Comparison of ENCODE assay signal across 15 mouse cellular contexts in genomic region chr7:112528059-112528458, GRCm38 (mm10).
DNase-seq lines count a peak whose midpoint lies in the region; ATAC-seq and TF ChIP-seq lines count a peak whose summit lies in the region.
"Had no signal": no experiment of that assay in that cellular context is flagged by ENCODE, and none has a peak within 500 bp of the region (broad histone marks: within the 10 kb centered on the region; RNA-seq: fewer than 3 reads in every experiment).

No protein-coding gene starts in this region.

- intact Hi-C loops in left cerebral cortex, postnatal 10 days (cut with DNase I): no loop called here

- H3K27ac ChIP-seq in intestine, embryonic 15.5 days: no peak overlapping the region
- H3K27ac ChIP-seq in intestine, embryonic 16.5 days (ENCODE audit: low read length): no peak overlapping the region
- 0 out of 2 replicates have a peak overlapping the region, but pooled peaks have one; percentile 23 for H3K27ac ChIP-seq in lung, embryonic 16.5 days (ENCODE audit: low read length)
- H3K27ac ChIP-seq in embryonic facial prominence, embryonic 15.5 days (replicated peaks): peak overlapping the region; percentile 77
- no peak overlapping the region for H3K27ac ChIP-seq in hindbrain, embryonic 10.5 days
- H3K27ac ChIP-seq: layer of hippocampus, adult 2 months; midbrain, embryonic 13.5 days had no signal

- 0 out of 2 replicates have a peak, but pooled peaks have one; percentile 25 for ATAC-seq in intestine, embryonic 15.5 days
- no peak for ATAC-seq in intestine, embryonic 16.5 days
- ATAC-seq in lung, embryonic 16.5 days (ENCODE audit: low read depth): no peak
- ATAC-seq in embryonic facial prominence, embryonic 15.5 days (ENCODE audit: insufficient number of reproducible peaks, low FRiP score, low TSS enrichment, low read depth): no peak
- ATAC-seq: CD4-positive, CD25-positive, alpha-beta regulatory T cell, adult 4 months; forebrain, postnatal 0 days; midbrain, embryonic 13.5 days had no signal

- no peak for TF ChIP-seq POLR2A in lung, adult 2 months (IDR thresholded peaks at IDR 0.05; ENCODE audit: borderline replicate concordance, extremely low read depth, low read depth, low read length)

- no peak for DNase-seq in lung, adult 2 months
- DNase-seq in left cerebral cortex, postnatal 10 days (ENCODE audit: extremely low spot score in 1 of 2, low spot score in 2 of 2): no peak
- DNase-seq in hindbrain, embryonic 10.5 days (ENCODE audit: low spot score): no peak
- DNase-seq: adrenal gland, postnatal 25 days; cerebellum, adult 9-10 months; forebrain, postnatal 0 days; gastrocnemius, postnatal 10 days had no signal

- H3K36me3 ChIP-seq in intestine, embryonic 15.5 days: 0 out of 2 replicates have a peak, but pooled peaks cover 4% of the 10 kb centered on the region
- no peaks in the 10 kb centered on the region for H3K36me3 ChIP-seq in intestine, embryonic 16.5 days (ENCODE audit: control insufficient read depth, insufficient read depth, low read length)
- no peaks in the 10 kb centered on the region for H3K36me3 ChIP-seq in lung, embryonic 16.5 days (ENCODE audit: control insufficient read depth, insufficient read depth, low read length)
- no peaks in the 10 kb centered on the region for H3K36me3 ChIP-seq in embryonic facial prominence, embryonic 15.5 days
- no peaks in the 10 kb centered on the region for H3K36me3 ChIP-seq in hindbrain, embryonic 10.5 days
- H3K36me3 ChIP-seq: midbrain, embryonic 13.5 days had no signal

- 88% methylated on average over 1 of the region's 1 CpGs for WGBS in intestine, embryonic 15.5 days
- 91% methylated on average over 1 of the region's 1 CpGs for WGBS in intestine, embryonic 16.5 days
- WGBS in lung, embryonic 16.5 days: 72% methylated on average over 1 of the region's 1 CpGs
- WGBS in lung, adult 2 months: 93% methylated on average over 1 of the region's 1 CpGs
- WGBS in embryonic facial prominence, embryonic 15.5 days: 68% methylated on average over 1 of the region's 1 CpGs
- 89% methylated on average over 1 of the region's 1 CpGs for WGBS in hindbrain, embryonic 10.5 days

- TF ChIP-seq CTCF in lung, adult 2 months (IDR thresholded peaks at IDR 0.05; ENCODE audit: insufficient read depth, low read length): no peak

- 0 out of 2 replicates have a peak, but pooled peaks cover 3% of the 10 kb centered on the region for H3K4me1 ChIP-seq in intestine, embryonic 15.5 days (replicated peaks)
- peaks cover 11% of the 10 kb centered on the region for H3K4me1 ChIP-seq in intestine, embryonic 16.5 days (ENCODE audit: control insufficient read depth, insufficient read depth, low read length)
- H3K4me1 ChIP-seq in lung, embryonic 16.5 days (replicated peaks; ENCODE audit: control insufficient read depth, insufficient read depth, low read length): peaks cover 12% of the 10 kb centered on the region; the same call in 1 of the 2 replicates
- peaks cover 3% of the 10 kb centered on the region; the same call in 1 of the 2 replicates for H3K4me1 ChIP-seq in lung, adult 2 months (ENCODE audit: control insufficient read depth, insufficient read depth, low read length)
- H3K4me1 ChIP-seq in embryonic facial prominence, embryonic 15.5 days: peaks cover 25% of the 10 kb centered on the region
- peaks cover 9% of the 10 kb centered on the region; the same call in 1 of the 2 replicates for H3K4me1 ChIP-seq in hindbrain, embryonic 10.5 days (replicated peaks)

- H3K9me3 ChIP-seq in intestine, embryonic 15.5 days: no peaks in the 10 kb centered on the region
- H3K9me3 ChIP-seq in intestine, embryonic 16.5 days (ENCODE audit: control insufficient read depth, low read length): no peaks in the 10 kb centered on the region
- H3K9me3 ChIP-seq in lung, embryonic 16.5 days (ENCODE audit: control insufficient read depth, low read length): no peaks in the 10 kb centered on the region
- H3K9me3 ChIP-seq in embryonic facial prominence, embryonic 15.5 days (replicated peaks): no peaks in the 10 kb centered on the region
- no peaks in the 10 kb centered on the region for H3K9me3 ChIP-seq in hindbrain, embryonic 10.5 days
- H3K9me3 ChIP-seq: midbrain, embryonic 13.5 days had no signal

- no peak overlapping the region for H3K4me3 ChIP-seq in intestine, embryonic 15.5 days (replicated peaks)
- H3K4me3 ChIP-seq in intestine, embryonic 16.5 days (ENCODE audit: low read length): no peak overlapping the region
- H3K4me3 ChIP-seq in lung, embryonic 16.5 days (ENCODE audit: low read length): no peak overlapping the region
- no peak overlapping the region for H3K4me3 ChIP-seq in lung, adult 2 months (replicated peaks; ENCODE audit: extremely low read depth, low read depth, low read length)
- H3K4me3 ChIP-seq in embryonic facial prominence, embryonic 15.5 days (replicated peaks): no peak overlapping the region
- no peak overlapping the region for H3K4me3 ChIP-seq in hindbrain, embryonic 10.5 days
- H3K4me3 ChIP-seq: layer of hippocampus, adult 2 months; midbrain, embryonic 13.5 days had no signal

- H3K9ac ChIP-seq in intestine, embryonic 15.5 days: no peak overlapping the region
- no peak overlapping the region for H3K9ac ChIP-seq in intestine, embryonic 16.5 days (ENCODE audit: low read depth, low read length)
- H3K9ac ChIP-seq in lung, embryonic 16.5 days (ENCODE audit: low read length): no peak overlapping the region
- no peak overlapping the region for H3K9ac ChIP-seq in embryonic facial prominence, embryonic 15.5 days
- H3K9ac ChIP-seq: forebrain, postnatal 0 days; midbrain, embryonic 13.5 days had no signal

- H3K4me2 ChIP-seq in intestine, embryonic 15.5 days (replicated peaks): no peak overlapping the region
- no peak overlapping the region for H3K4me2 ChIP-seq in intestine, embryonic 16.5 days (ENCODE audit: low read depth, low read length)
- no peak overlapping the region for H3K4me2 ChIP-seq in lung, embryonic 16.5 days (ENCODE audit: low read depth, low read length)
- no peak overlapping the region for H3K4me2 ChIP-seq in embryonic facial prominence, embryonic 15.5 days (replicated peaks)
- H3K4me2 ChIP-seq: liver, embryonic 11.5 days; midbrain, embryonic 13.5 days had no signal

- H3K27me3 ChIP-seq in intestine, embryonic 15.5 days (replicated peaks): no peaks in the 10 kb centered on the region
- no peaks in the 10 kb centered on the region for H3K27me3 ChIP-seq in intestine, embryonic 16.5 days (replicated peaks; ENCODE audit: control insufficient read depth, insufficient read depth, low read length)
- H3K27me3 ChIP-seq in lung, embryonic 16.5 days (ENCODE audit: control insufficient read depth, insufficient read depth, low read depth, low read length): no peaks in the 10 kb centered on the region
- no peaks in the 10 kb centered on the region for H3K27me3 ChIP-seq in embryonic facial prominence, embryonic 15.5 days
- no peaks in the 10 kb centered on the region for H3K27me3 ChIP-seq in hindbrain, embryonic 10.5 days (ENCODE audit: insufficient read depth, poor library complexity, severe bottlenecking)
- H3K27me3 ChIP-seq: midbrain, embryonic 13.5 days had no signal

Comparison
In these comparisons a context has a peak if more than half of its experiments do, and no peak if none do; other contexts are left out.
1. H3K27ac ChIP-seq: peak in lung, embryonic 16.5 days (single experiment) and embryonic facial prominence, embryonic 15.5 days (single experiment); none in intestine, embryonic 15.5 days (single experiment), intestine, embryonic 16.5 days (single experiment) and hindbrain, embryonic 10.5 days (single experiment).